Mouse (Mus musculus) leukemia stem cell, adult 10-12 weeks (primary cell): Measurements from ENCODE around the gene Lyplal1. TPM values are rescaled to one million over a fixed set of nuclear protein-coding genes. Genes with fewer than 3 reads are reported as not detected.

Experiments
- polyA plus RNA-seq: library from polyadenylated mRNA; stranded (reverse); fragments of >175 nt; gene quantifications from 2 replicates; pipeline ENCODE4 v1.2.3, GENCODE M21; 2012; ENCODE audit warnings: low replicate concordance

The Lyplal1 gene
- 1.4 TPM in 1 of 2 replicates, not detected in the other for polyA plus RNA-seq

DNA sequence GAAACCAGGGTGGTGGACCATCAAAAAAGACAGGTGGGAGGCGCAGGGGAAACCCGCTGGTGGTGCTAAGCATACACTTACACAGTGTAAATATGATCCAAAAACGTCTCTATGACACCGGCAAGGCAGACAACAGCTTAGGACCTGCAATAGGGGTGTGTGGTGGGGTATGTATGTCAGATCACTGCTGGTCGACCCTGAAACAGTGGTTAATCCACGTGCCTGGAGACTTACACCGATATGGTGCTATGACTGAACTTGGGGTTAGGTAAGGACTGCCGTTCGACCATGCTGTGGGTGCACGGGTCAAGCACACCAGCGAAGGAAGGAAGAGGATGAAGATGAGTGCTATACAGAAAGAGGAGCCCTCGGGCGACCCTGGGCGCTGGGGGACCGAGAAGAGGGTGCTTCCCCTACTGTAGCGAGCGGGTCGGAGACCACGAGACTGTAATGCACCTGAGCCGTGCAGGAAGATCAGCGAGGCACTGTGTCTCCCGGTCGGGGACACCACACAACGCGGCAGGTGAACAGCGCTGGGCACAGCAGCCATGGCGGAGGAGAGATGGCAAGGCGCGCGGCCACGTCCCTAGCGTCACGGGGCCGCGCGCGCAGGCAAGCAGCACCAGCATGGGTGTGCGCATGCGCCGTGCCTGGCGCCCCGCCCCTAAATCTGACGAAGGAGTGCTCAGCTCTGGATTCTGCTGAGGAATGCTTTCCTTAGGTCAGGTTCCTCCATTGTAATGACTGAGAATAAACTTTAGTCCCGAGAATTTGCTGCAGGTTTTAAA lies at the start of gene Lyplal1:
Lyplal1 (minus strand) TSS at position 610 of the 788 bp plus-strand sequence.

